Mouse (Mus musculus) ovary, adult 18-20 months (tissue): ENCODE measurements around the gene Pard3b.
A peak's percentile ranks its signal among the peaks of the same experiment; 100 is the strongest.

Experiments used
- DNase-seq: peaks from one replicate; pipeline ENCODE4 v3.0.0; 2022; ENCODE audit warnings: low spot score, mixed read lengths

Gene Pard3b

DNA sequence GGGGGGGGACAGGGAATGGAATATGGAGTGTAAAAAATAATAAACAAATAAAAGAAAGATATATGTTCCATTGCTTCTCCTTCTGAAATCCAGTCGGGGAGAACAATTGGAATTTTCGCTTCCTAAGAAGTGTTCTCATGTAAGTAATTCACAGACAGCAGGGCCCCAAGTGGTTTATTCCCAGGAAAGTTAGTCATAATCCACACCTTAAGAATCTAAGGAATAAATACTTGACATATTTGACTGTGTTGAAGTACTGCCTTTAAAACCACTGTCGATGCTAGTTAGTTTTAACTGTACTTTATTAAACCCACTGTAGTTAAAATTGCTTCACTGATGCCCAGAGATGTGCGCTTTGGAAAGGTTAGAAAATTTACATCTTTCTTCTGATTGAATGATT lies 442.5 kb downstream of the Pard3b start:
- no peak for DNase-seq

DNA sequence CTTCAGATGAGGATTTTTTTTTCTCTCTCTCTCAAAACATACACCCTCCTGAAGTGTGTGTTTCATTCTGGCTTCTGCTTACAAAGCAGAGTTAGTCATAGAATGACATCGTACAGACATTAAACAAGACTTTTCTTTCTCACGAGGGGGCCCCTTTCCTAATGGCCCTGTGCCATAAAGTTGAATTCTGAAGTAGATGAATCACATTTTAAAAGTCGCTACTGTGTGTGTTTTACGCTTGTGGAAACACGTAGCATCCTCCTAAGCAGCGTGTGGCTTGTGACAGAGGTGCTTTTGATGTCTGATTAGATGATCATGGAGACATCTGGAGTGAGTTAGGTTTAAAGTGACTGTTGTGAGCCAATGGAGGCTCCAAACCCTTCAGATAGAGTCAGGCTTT lies 447.4 kb downstream of the Pard3b start:
- no peak for DNase-seq

DNA sequence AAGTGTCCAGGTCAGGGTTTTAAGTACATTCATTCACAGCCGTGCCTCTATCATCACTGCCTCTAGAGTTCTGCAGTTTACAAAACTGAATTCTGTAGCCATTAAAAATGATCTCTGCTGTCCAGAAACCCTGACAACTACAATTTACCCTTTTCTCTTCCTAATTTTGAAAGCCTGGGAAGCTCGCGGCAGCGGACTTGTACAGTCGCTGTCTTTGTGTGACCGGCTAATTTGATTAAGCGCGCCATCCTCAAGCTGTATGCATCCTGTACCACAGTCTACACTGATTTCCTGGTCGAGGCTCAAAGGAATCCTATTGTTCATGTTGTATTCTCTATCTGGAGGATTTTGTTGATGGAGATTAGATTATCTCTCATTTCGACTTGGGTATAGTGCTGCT lies 448.8 kb downstream of the Pard3b start:
- DNase-seq: no peak

DNA sequence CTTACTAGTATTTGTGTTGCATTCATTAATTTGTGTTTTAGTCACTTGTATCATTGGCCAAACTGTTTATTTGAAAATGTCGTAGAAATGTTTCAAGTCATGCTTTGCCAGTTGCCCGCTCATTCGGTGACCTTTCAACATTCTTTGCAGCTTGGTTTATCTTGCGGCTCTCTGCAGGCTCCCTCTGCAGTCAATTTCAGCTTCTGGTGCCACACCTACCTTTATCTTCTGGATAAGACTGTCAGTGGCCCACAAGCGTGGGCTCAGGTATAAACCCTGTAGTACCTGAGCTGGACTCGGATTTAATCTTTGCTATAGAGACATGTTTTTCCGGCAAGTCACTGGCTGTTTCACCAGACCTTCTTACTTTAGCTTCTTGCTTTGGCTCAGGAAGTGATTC lies 456.3 kb downstream of the Pard3b start:
- DNase-seq: no peak

DNA sequence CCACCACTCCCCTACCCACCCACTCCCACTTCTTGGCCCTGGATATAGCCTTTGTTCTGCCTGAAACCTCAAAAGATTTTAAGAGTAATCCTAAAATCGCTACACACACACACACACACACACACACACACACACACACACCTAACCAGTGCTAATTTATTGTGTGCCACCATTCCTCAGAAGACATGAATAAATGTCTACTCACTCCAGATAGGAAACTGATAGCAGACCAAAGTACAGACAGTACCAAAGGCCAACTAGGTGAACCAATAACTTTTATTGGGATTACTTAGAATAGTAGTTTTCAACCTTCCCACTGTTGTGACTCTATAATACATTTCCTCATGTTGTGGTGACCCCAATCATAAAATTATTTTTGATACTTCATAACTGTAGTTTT lies 483.8 kb downstream of the Pard3b start:
- no peak for DNase-seq

DNA sequence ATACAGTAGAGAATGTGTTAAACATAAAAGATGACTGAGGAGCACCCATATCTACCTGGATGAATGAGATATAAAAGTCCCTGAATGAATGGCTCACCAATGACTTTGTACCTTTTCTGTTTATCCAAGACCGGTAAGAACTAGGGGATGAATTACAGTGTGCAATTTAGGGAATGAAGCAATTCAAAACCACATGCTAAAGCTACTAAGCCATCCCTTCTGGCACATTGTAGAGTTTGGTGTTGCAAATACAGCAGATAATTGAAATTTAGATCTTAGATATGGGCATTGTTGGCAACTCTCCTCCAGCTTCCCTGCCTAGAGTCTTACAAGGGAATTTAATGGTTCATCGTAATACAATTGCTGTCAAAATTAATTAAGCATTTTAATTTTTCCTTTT lies 490.6 kb downstream of the Pard3b start:
- no peak for DNase-seq

DNA sequence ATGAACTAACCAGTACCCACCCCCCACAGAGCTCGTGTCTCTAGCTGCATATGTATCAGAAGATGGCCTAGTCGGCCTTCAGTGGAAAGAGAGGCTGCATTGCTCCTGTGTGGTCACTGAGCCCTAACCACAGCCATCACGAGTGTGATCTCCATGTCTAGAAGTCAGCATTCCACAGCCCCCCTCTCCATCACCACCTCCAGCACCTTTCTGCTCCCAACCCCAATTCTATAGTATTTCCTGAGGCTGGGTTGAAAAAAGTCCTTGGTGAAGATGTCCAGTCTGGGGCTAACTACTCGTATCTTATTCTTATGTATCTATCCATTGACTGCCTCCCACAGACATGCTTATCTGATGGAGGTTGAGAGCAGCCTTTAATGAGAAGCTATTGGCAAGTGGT lies 509.5 kb downstream of the Pard3b start:
- DNase-seq: no peak

DNA sequence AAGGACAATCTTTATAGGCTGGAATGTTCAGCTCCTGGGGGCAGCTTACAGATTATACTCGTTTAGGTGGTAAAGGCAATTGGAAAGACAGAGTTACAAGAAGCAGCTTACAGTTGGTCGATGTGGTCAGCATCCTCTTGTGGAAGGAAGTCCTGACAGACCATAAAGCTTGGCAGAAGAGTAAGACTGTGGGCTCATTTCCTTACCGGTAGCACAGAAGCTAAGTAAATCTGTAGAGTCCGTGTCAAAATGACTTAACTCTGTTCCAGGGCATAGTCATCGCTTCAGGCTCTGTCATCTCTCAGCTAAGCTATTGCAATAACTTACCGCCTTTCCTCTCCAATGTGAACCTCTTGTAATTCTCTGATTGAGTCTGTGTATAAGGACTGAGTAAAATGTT lies 510.2 kb downstream of the Pard3b start:
- DNase-seq: no peak

DNA sequence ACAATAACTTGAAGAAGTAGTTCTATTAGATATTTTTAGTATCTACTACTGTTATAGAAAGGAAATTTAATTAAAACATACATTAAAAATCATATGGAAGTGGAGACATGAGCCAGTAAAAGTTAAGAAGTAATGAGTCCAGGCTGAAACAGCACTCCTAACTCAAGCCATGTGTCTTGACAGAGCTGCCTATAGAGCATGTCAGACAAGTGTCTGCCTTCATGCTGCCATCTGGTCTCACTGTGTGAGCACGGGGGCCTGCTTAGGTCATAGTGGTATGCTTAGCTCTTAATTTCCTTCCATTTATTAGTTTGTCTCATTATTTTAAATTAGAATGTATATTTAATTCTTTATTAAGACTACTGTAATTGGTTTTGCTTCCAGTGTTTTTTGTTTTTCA lies 517.3 kb downstream of the Pard3b start:
- no peak for DNase-seq

DNA sequence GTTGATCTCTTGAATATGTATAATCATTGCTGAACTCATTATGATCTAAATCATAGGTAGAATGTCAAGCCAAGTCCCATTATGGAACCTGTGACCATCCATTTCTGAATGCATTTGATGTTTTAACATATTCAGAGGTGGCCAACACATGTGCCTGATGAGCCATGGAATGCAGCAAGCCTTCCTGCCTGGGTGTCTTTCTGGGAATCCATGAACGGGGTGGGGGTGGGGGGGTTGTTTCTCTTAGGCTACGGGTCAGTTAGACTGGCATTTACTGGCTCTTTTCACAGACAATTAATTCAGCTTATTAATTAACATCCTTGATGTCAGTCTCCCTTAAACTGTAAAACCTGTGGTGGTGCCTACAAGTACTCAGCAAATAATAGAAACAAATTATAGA lies 521.0 kb downstream of the Pard3b start:
- no peak for DNase-seq

DNA sequence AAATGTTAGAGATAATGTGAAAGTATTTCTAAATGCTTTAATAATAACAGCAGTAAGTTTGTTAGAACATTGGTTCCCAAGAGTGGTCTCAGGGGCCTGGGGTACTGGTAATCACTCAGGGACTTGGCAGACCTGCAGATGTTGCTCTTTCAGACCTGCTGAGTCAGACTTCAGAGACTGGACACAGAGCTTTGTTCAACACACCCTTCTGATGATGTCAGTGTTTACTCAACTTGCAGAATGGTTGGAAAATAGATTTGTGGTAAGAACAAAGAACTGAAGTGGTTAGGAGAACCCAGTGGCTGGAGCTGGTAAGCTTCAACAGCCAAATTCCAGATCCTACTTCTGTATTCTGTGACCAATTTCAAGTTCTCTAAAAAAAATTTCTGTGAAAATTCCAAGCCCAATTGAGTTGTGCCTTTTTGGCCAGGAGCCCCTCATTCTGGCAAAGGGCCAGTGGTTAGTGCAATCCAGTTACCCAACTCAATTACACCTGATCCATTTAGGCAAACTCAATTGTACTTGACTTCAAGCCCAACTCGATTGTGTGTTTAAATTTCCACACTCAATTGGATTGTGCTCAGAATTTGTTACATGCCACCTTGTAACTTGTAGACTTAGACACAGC lies 536.5 kb downstream of the Pard3b start:
- no peak for DNase-seq

DNA sequence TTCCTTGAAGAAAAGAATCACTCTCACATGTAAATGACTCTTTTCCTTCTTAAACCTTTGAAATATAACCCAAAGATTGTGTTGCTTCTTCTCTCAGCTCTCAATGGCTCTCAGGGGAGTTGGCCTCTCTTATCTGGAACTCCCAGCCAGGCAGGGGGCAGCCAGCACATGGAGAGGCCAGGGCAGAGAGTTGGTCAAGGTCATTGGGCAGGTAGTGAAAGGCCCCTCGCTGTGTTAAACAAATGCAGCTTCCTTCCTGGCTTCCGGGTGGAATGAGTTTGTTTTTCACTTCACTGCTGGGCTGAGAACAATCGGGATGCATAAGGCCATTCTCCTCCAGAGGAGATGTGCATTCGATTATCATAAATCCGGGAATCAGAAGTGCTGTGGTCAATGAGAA lies 543.0 kb downstream of the Pard3b start:
- peak; percentile 10 for DNase-seq

DNA sequence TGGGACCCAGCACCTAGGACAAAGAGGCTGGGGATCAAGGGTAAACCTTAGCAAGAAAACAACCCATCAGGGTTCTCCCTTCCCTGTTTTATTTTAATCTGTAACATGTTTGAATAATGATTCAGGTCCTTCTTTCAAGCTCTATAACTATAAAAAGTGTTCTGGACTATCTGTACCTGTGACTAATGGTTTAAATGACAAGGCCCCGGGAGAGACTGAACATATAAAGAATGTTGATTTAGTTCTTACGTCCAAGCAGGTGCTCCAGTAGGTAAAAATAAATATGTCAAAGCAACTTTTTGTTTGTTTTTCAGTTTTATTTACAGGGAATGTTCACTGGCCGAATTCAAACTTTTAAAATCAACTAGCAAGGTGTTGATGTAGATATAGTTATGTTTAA lies 544.0 kb downstream of the Pard3b start:
- DNase-seq: no peak

DNA sequence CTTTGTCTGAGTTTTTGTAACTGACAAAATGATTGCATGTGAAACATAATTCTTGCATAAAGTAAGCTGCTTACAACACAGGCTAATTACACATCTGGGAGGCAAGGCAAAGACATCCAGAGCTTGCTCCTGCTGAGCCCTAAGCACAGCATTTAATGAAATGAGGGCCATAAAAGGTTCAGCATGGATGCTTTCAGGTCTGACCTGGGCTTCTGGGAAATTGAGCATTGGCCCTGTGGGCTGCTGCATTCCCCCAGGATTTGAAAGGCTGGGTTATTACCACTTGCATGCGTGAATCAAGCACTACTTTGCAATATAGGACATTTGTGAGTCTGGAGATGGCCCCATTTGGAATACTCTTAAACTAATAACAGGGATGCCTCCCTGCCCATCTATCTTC lies 552.2 kb downstream of the Pard3b start:
- no peak for DNase-seq

DNA sequence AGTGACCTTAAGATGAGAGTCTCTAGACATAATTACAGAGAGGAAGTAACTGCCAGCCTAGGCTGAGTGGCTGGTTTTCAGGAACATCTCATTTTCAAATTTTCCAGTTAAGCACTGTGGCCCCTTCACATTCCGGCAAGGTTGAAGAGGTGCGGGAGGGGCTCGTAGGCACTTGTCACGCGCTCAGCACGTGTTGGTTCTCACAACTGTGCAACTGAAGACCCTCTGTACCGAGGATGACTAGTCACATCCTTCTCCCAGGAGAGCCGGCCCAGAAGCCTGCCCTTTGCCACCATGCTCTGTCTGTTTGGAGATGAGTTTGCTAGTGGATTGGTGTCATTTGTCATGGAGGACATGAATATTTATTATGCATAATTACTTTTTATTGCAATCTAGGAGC lies 558.9 kb downstream of the Pard3b start:
- DNase-seq: no peak

DNA sequence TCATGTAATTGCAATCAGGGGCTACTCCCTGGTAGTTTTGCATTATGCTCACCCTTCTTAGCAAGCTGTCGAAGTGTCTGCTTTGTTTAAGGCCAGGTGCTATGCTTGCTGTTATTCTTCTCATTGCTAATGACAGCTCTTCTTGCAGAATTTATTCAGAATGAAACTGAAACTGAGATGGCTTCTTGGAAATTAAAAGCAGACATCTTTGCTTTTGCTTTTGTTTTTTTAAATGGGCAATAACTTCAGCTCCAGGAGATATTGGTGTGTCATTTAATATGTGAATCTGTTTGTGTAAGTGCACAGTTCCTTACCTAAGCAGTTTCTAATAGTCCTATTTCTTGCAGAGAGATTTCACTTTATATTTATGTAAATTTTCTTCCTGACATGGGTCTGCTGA lies 562.3 kb downstream of the Pard3b start:
- DNase-seq: no peak

DNA sequence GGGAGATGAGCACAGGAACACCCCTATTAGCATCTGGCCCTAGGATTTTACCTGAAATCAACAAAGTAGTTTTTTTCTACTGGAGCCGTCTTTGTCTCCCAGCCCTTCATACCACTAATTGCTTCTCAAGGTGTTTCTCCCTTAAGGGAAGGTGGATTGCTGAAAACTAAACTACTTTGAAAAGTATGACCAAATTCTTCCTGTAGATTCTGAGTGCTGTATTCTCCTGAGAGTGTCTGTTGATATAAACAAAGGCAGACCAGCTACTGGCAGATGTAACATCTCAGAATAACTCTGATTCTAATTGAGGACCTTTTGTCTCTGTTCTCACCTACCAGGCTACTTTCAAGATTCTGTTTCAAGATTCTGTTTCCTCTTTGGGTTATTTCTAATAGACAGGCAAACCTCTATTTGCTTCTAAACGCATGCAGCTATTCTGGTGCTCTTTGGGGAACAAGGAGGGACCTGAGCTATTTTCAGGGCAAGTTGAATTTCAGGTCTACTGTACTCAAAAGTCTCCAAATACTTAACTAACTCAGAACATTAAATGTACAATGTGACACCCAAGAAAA lies 563.1 kb downstream of the Pard3b start:
- DNase-seq: no peak

DNA sequence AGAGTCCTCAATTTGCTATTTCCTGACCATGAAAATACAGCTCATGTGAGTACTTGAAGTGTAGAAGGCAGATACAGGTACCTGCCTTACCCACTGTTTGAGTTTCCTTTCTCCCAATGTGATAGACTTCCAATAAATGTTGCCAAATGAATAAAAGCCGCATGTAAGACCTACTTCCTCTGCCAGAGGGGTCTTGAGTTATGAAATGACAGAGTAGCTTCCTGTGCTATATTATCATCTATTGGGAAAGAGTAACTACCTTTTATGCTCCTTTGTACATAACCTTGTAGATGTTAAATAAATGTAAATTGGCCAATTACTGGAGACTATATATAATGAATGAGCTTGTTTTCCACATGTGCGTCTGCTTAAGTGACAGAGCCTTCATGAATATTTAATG lies 574.7 kb downstream of the Pard3b start:
- DNase-seq: no peak

DNA sequence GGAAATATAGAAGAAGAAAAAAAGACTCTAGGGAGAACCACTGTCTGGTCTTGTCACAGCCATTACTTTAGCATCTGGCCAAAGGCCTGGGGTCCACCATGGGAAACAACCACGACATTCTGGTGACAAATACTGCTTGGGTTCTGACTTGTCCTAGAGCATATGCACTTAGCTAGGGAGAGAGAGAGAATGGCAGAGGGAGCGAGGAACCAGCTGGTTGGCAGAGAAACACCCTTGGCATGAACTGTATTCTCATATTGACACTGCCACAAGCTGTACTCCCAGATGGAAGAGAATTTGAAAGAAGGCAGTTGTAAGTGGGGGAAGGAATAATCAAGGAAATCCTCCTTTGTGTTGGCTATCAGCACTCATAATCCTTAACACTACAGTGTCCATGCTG lies 577.2 kb downstream of the Pard3b start:
- no peak for DNase-seq

DNA sequence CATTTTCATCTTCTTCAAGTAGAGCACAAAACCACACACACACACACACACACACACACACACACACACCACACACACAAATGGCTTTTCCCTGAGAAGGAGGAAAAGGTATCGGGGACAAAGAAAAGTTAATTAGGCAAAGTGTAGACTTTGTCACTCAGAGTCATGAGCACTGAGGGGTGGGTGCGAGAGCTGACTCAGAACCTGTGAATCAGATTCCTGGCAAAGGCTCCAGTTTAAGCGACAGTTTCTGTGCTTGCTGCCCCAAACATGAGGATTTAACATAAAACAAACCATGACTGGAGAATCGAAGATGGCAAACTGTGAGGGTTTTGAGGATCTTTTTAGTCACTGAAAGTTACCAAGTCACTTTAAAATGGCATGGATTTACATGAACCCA lies 577.9 kb downstream of the Pard3b start:
- no peak for DNase-seq

DNA sequence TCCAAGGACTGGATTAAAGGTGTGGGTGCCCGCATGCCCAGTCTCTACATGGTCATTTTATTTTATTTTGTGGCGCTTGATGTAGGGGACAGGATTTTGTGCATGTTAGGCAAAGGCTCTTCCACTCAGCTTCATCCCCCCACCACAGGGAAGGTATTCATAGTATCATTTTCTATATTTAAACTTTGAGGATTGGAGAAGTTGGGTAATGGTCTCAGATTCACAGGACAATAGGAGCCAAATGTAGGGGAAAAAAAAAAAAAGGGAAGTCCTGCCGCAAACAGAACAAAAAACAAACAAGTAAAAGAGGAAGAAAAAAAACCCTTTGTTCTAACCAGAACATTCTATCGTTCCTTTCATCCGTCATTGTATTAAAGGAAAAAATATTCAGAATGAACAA lies 590.5 kb downstream of the Pard3b start:
- no peak for DNase-seq

DNA sequence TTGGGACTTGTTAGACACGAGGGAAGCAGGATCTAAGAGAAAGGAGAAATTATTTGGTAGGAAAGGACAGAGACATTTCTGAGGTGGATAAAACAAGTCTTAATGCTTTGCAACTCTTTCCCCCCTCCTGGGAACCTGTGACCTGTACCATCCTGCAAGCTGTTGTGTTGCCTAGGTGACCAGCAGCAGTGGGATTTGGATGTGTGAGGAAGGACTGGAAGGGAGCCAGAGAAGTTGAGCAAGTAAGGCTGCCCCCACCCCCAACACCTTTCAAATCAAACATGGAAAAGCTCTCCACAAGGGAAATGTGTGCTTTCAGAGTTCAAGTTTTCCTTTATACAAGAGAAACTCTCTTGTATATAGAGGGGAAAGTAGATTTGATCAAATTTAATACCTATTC lies 595.4 kb downstream of the Pard3b start:
- DNase-seq: no peak

DNA sequence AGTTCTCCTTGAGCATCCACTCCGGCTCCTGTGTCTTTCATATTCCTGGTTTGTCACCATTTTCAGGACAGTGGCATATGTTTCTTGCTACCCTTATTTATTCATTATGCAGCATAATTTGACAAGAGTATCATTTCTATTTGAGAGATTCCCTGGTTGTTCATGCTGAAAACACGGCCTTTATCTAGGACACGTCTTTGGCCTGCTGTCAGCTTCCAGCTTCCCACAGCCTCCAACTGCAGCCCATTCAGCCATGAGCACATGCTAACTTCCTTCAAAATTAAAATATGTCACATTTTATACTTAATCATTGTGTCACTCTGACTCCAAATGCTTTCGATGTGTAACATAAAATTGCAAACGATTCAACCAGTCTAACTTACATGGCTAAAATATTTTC lies 596.5 kb downstream of the Pard3b start:
- no peak for DNase-seq

DNA sequence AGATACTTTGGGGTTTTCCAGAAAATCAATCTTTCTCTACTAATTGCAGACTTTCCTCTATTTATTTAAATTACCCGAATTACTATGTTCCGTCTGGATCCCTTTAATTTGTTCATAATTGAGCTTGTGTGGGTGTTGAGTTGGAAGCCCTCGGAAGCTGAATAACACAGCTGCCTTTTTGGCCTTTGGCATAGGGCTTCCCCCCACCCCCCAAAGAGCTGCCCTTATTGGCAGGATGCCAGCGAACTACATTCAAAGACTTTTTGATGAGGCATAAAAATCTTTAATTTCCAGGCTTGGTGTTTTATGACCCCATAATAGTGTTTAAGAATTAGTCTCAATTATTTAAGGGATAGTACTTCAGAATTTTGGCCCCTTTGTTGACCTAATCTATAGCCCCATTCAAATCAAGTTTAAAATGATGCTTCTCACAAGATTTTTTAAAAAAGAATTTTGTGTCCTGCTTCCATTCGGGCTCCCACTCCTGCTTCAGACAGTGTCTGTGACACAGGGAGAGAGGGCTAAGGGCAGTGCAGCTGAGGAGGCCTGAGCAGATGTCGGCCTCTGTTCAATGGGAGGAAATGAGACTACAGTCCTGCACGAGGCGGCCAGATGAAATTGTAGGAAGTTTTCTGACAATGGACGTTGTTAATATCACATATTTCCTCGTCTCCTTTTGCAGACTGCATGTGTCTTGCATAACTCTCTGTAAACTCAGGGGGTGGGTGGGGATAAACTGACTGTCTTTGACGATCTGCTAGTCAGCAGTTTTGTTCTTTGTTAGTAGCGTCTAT lies 605.8 kb downstream of the Pard3b start:
- no peak for DNase-seq
